Mouse (Mus musculus) kidney, adult 8-10 months (tissue): ENCODE measurements around the gene Nedd9.

ENCODE experiments used
- DNase-seq, 2 experiments: peaks; one replicate each; pipeline ENCODE4 v3.0.0; 2022

The Nedd9 gene

GRCm38 (mm10) chr13:41491522-41491921 is 4.4 kb upstream of the Nedd9 start:
- no peak for DNase-seq

GRCm38 (mm10) chr13:41490282-41490681 is 3.1 kb upstream of the Nedd9 start:
- no peak for DNase-seq

- DNase-seq, result no peak
These were observed 2.6 kb upstream of the Nedd9 start for GRCm38 (mm10) chr13:41489705-41490275.

- DNase-seq, result no peak
These were observed 214 bp upstream of the Nedd9 start for GRCm38 (mm10) chr13:41487409-41487743.

GRCm38 (mm10) chr13:41483966-41484365 is 3.2 kb downstream of the Nedd9 start:
- no peak for DNase-seq

- no peak for DNase-seq
These were observed 4.7 kb downstream of the Nedd9 start for GRCm38 (mm10) chr13:41482408-41483011.

- no peak for DNase-seq
These were observed 7.3 kb downstream of the Nedd9 start for GRCm38 (mm10) chr13:41479737-41480435.

- DNase-seq, result peak; percentile 35 to 41
These were observed 10.9 kb downstream of the Nedd9 start for GRCm38 (mm10) chr13:41476216-41476615.

- no peak for DNase-seq
These were observed 12.8 kb downstream of the Nedd9 start for GRCm38 (mm10) chr13:41474365-41474764.

GRCm38 (mm10) chr13:41473504-41473903 is 13.7 kb downstream of the Nedd9 start:
- DNase-seq, result no peak

- DNase-seq, result no peak
These were observed 14.2 kb downstream of the Nedd9 start for GRCm38 (mm10) chr13:41472878-41473424.

GRCm38 (mm10) chr13:41468277-41468676 is 18.9 kb downstream of the Nedd9 start:
- DNase-seq, result no peak

GRCm38 (mm10) chr13:41467036-41467435 is 20.1 kb downstream of the Nedd9 start:
- peak; percentile 32 to 56 for DNase-seq

GRCm38 (mm10) chr13:41466616-41467015 is 20.5 kb downstream of the Nedd9 start:
- DNase-seq, result peak in 1 of 2 experiments; percentile 23

GRCm38 (mm10) chr13:41466191-41466590 is 21.0 kb downstream of the Nedd9 start:
- DNase-seq, result peak; percentile 55 to 78

- DNase-seq, result no peak
These were observed 25.7 kb downstream of the Nedd9 start for GRCm38 (mm10) chr13:41461418-41461817.

GRCm38 (mm10) chr13:41459683-41460286 is 27.4 kb downstream of the Nedd9 start:
- DNase-seq, result no peak

- no peak for DNase-seq
These were observed 28.5 kb downstream of the Nedd9 start for GRCm38 (mm10) chr13:41458709-41459108.

GRCm38 (mm10) chr13:41457798-41458390 is 29.3 kb downstream of the Nedd9 start:
- DNase-seq, result no peak

GRCm38 (mm10) chr13:41457030-41457797 is 29.9 kb downstream of the Nedd9 start:
- DNase-seq, result no peak

- DNase-seq, result no peak
These were observed 30.7 kb downstream of the Nedd9 start for GRCm38 (mm10) chr13:41456292-41457029.
